Mouse (Mus musculus): ENCODE data around the gene E2f6. TPM values are rescaled to one million over a fixed set of nuclear protein-coding genes. Genes with fewer than 3 reads are reported as not detected.
A peak's percentile ranks its signal among the peaks of the same experiment; 100 is the strongest.

The E2f6 gene
- polyA plus RNA-seq, 1 experiment from 2014 or later: 59.8 TPM

DNA sequence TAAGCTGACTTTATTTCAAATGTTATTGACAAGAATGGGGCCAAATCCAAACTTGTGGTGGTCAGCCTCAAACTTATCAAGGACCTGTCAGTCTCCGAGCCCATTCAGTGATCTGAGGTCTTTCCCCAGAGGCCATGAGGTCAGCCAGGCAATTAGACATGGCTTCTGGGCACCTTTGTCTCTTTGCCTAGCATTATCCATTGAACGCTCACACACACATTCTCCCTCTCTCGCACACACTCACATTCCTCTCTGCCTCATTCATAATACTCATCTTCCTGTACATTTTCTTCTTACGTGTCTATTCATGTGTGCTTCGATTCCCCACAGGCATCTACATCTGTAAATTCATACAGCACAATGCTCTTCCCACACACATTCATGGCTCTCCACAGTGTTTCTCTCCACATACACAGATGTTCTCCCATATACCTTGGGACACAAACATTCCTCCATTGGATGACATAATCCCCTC lies 6.8 kb upstream of the E2f6 start:
- H3K27ac ChIP-seq: no peak overlapping the region
- no peak overlapping the region for H3K9ac ChIP-seq
- H3K36me3 ChIP-seq: no peaks in the 10 kb centered on the region
- no peak overlapping the region for H3K4me2 ChIP-seq (replicated peaks)
- peaks cover 41% of the 10 kb centered on the region for H3K27me3 ChIP-seq
- 47% methylated on average over 5 of the region's 5 CpGs for WGBS
- peaks cover 22% of the 10 kb centered on the region for H3K4me1 ChIP-seq
- H3K9me3 ChIP-seq: no peaks in the 10 kb centered on the region
- no peak overlapping the region for H3K4me3 ChIP-seq
- ATAC-seq (ENCODE audit: low FRiP score, low read depth): no peak

- Histone ChIP-seq H3K4me3 (no peak overlapping the region), H3K27ac (no peak overlapping the region), H3K9me3 (no peaks in the 10 kb centered on the region), H3K27me3 (peaks cover 52% of the 10 kb centered on the region), H3K9ac (no peak overlapping the region), H3K4me1 (peaks cover 7% of the 10 kb centered on the region; the same call in 1 of the 2 replicates), H3K4me2 (replicated peaks) (no peak overlapping the region), H3K36me3 (no peaks in the 10 kb centered on the region)
- WGBS: 4% methylated on average over 5 of the region's 5 CpGs
- peak; percentile 30; the same call in 1 of the 2 replicates for ATAC-seq (ENCODE audit: low FRiP score, low read depth)
These were observed 5.3 kb upstream of the E2f6 start for GRCm38 (mm10) chr12:16805511-16805910.

GRCm38 (mm10) chr12:16808045-16808444 lies 2.7 kb upstream of the E2f6 start:
- no peak overlapping the region for H3K4me3 ChIP-seq
- H3K4me1 ChIP-seq: peaks cover 17% of the 10 kb centered on the region
- ATAC-seq (ENCODE audit: low FRiP score, low read depth): 0 out of 2 replicates have a peak, but pooled peaks have one; percentile 45
- no peaks in the 10 kb centered on the region for H3K36me3 ChIP-seq
- 30% methylated on average over 3 of the region's 3 CpGs for WGBS
- peaks cover 40% of the 10 kb centered on the region for H3K27me3 ChIP-seq
- H3K4me2 ChIP-seq (replicated peaks): no peak overlapping the region
- no peaks in the 10 kb centered on the region for H3K9me3 ChIP-seq
- H3K9ac ChIP-seq: no peak overlapping the region
- no peak overlapping the region for H3K27ac ChIP-seq

DNA sequence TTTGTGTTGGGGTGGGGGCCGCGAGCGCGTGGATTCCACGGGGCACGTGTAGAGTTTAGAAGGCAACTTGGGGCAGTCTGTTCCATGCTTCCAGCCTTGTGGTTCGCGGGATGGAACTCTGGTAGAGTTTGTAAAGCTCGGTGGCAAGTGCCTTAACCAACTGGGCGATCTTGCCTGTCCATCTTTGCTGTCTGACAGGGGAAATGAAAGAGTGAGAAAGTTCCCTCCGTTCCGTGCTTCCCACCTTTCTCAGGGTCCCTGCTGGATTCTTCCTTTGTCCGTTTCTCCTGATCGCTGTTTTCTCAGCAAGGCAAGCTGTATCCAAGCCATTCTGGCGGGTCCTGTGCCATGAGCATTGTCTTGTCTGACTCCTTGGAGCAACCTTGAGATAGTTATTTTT lies 714 bp downstream of the E2f6 start:
- Histone ChIP-seq H3K4me3 (peak overlapping the region; percentile 80), H3K36me3 (peaks cover 24% of the 10 kb centered on the region), H3K9ac (peak overlapping the region; percentile 90), H3K4me1 (peaks cover 19% of the 10 kb centered on the region), H3K27ac (peak overlapping the region; percentile 28; the same call in 1 of the 2 replicates), H3K4me2 (replicated peaks) (peak overlapping the region; percentile 83), H3K27me3 (peaks cover 27% of the 10 kb centered on the region), H3K9me3 (no peaks in the 10 kb centered on the region)
- ATAC-seq (ENCODE audit: low FRiP score, low read depth): peak; percentile 1; the same call in 1 of the 2 replicates
- 4% methylated on average over 15 of the region's 15 CpGs for WGBS

DNA sequence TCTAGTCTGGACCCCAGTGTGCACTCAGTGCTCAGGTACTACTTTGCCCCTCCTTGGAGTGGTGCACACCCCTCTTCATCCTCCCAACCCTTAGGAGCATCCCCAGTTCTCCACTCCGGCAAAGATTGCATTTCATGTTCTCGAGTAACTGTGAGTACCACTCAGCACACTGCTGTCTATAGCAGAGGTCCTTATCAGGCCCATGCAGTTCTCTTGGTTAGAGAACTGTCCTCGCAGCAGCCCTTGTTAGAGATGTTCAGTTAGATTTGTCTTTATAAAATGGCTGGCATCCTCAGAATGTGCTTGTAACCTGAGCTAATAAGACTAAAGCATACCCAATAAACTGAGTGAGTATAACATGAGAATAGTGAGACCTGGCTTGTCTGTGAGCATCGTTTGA lies 6.4 kb downstream of the E2f6 start:
- H3K27me3 ChIP-seq: no peaks in the 10 kb centered on the region
- H3K9me3 ChIP-seq: no peaks in the 10 kb centered on the region
- H3K27ac ChIP-seq: no peak overlapping the region
- 81% methylated on average over 4 of the region's 4 CpGs for WGBS
- H3K4me2 ChIP-seq (replicated peaks): no peak overlapping the region
- no peak for ATAC-seq (ENCODE audit: low FRiP score, low read depth)
- H3K4me1 ChIP-seq: peaks cover 11% of the 10 kb centered on the region
- no peak overlapping the region for H3K9ac ChIP-seq
- no peak overlapping the region for H3K4me3 ChIP-seq
- H3K36me3 ChIP-seq: peaks cover 77% of the 10 kb centered on the region

GRCm38 (mm10) chr12:16818513-16818912 lies 7.8 kb downstream of the E2f6 start:
- WGBS: 35% methylated on average over 11 of the region's 11 CpGs
- no peaks in the 10 kb centered on the region for H3K4me1 ChIP-seq
- H3K27me3 ChIP-seq: no peaks in the 10 kb centered on the region
- peaks cover 91% of the 10 kb centered on the region for H3K36me3 ChIP-seq
- H3K9me3 ChIP-seq: no peaks in the 10 kb centered on the region
- no peak overlapping the region for H3K27ac ChIP-seq
- H3K4me3 ChIP-seq: no peak overlapping the region
- H3K9ac ChIP-seq: no peak overlapping the region
- H3K4me2 ChIP-seq (replicated peaks): no peak overlapping the region
- ATAC-seq (ENCODE audit: low FRiP score, low read depth): no peak

GRCm38 (mm10) chr12:16820761-16821160 lies 10.0 kb downstream of the E2f6 start:
- Histone ChIP-seq H3K4me3 (no peak overlapping the region), H3K27me3 (no peaks in the 10 kb centered on the region), H3K4me1 (no peaks in the 10 kb centered on the region), H3K9me3 (no peaks in the 10 kb centered on the region), H3K9ac (no peak overlapping the region), H3K27ac (no peak overlapping the region), H3K36me3 (peaks cover 94% of the 10 kb centered on the region), H3K4me2 (replicated peaks) (no peak overlapping the region)
- WGBS: 92% methylated on average over 7 of the region's 7 CpGs
- ATAC-seq (ENCODE audit: low FRiP score, low read depth): no peak

- no peak overlapping the region for H3K4me2 ChIP-seq (replicated peaks)
- H3K27me3 ChIP-seq: no peaks in the 10 kb centered on the region
- 94% methylated on average over 10 of the region's 10 CpGs for WGBS
- no peak overlapping the region for H3K4me3 ChIP-seq
- H3K36me3 ChIP-seq: peaks cover 92% of the 10 kb centered on the region
- no peak overlapping the region for H3K27ac ChIP-seq
- no peak for ATAC-seq (ENCODE audit: low FRiP score, low read depth)
- H3K4me1 ChIP-seq: no peaks in the 10 kb centered on the region
- H3K9ac ChIP-seq: no peak overlapping the region
- H3K9me3 ChIP-seq: no peaks in the 10 kb centered on the region
These were observed 11.5 kb downstream of the E2f6 start for GRCm38 (mm10) chr12:16822181-16822734.

GRCm38 (mm10) chr12:16823701-16824100 lies 12.9 kb downstream of the E2f6 start:
- ATAC-seq (ENCODE audit: low FRiP score, low read depth): no peak
- H3K9ac ChIP-seq: no peak overlapping the region
- peaks cover 95% of the 10 kb centered on the region for H3K36me3 ChIP-seq
- no peak overlapping the region for H3K4me2 ChIP-seq (replicated peaks)
- no peaks in the 10 kb centered on the region for H3K9me3 ChIP-seq
- H3K27me3 ChIP-seq: no peaks in the 10 kb centered on the region
- H3K4me3 ChIP-seq: no peak overlapping the region
- H3K4me1 ChIP-seq: no peaks in the 10 kb centered on the region
- no peak overlapping the region for H3K27ac ChIP-seq
- 91% methylated on average over 1 of the region's 1 CpGs for WGBS

- no peak overlapping the region for H3K27ac ChIP-seq
- no peak overlapping the region for H3K4me2 ChIP-seq (replicated peaks)
- no peak overlapping the region for H3K4me3 ChIP-seq
- H3K9me3 ChIP-seq: no peaks in the 10 kb centered on the region
- H3K9ac ChIP-seq: no peak overlapping the region
- no peaks in the 10 kb centered on the region for H3K4me1 ChIP-seq
- peaks cover 60% of the 10 kb centered on the region for H3K36me3 ChIP-seq
- 76% methylated on average over 6 of the region's 6 CpGs for WGBS
- no peaks in the 10 kb centered on the region for H3K27me3 ChIP-seq
- no peak for ATAC-seq (ENCODE audit: low FRiP score, low read depth)
These were observed 17.7 kb downstream of the E2f6 start for GRCm38 (mm10) chr12:16828505-16828904.

GRCm38 (mm10) chr12:16829785-16830184 lies 19.0 kb downstream of the E2f6 start:
- H3K27me3 ChIP-seq: no peaks in the 10 kb centered on the region

GRCm38 (mm10) chr12:16831071-16831470 lies 20.3 kb downstream of the E2f6 start:
- Histone ChIP-seq H3K36me3 (peaks cover 35% of the 10 kb centered on the region), H3K27ac (no peak overlapping the region), H3K27me3 (no peaks in the 10 kb centered on the region), H3K4me2 (replicated peaks) (no peak overlapping the region), H3K9me3 (no peaks in the 10 kb centered on the region), H3K4me1 (no peaks in the 10 kb centered on the region), H3K4me3 (no peak overlapping the region), H3K9ac (no peak overlapping the region)
- ATAC-seq (ENCODE audit: low FRiP score, low read depth): no peak
- WGBS: 79% methylated on average over 4 of the region's 4 CpGs

More at GRCm38 (mm10) chr12:16829785-16830184, 19.0 kb downstream of the E2f6 start:
- H3K4me2 ChIP-seq (replicated peaks): no peak overlapping the region
- H3K9me3 ChIP-seq: no peaks in the 10 kb centered on the region
- no peak overlapping the region for H3K27ac ChIP-seq
- 83% methylated on average over 2 of the region's 2 CpGs for WGBS
- ATAC-seq (ENCODE audit: low FRiP score, low read depth): no peak
- H3K4me1 ChIP-seq: no peaks in the 10 kb centered on the region
- H3K36me3 ChIP-seq: peaks cover 48% of the 10 kb centered on the region
- no peak overlapping the region for H3K9ac ChIP-seq
- no peak overlapping the region for H3K4me3 ChIP-seq

DNA sequence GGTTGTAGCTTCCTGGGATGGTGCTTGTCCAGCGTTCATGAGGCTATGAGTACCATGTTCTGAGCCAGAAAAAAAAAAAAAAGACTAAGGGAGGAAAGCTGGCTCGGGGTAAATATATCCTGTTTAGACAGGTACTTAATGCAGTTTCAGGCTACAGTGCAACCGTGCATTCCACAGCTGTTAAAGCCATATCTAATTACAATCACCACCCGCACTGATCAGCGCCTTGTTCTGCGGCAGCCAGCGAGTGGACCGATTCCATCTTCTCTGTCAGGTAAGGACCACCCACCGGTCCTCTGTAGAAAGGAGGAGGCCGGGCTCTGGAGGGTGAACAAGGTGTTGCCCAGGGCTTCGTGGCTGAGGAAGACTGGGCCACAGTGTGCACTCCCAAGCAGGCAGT lies 23.9 kb downstream of the E2f6 start:
- Histone ChIP-seq H3K36me3 (0 out of 2 replicates have a peak, but pooled peaks cover 3% of the 10 kb centered on the region), H3K27ac (no peak overlapping the region), H3K4me3 (no peak overlapping the region), H3K9me3 (peaks cover 5% of the 10 kb centered on the region; the same call in 1 of the 2 replicates), H3K9ac (no peak overlapping the region), H3K27me3 (no peaks in the 10 kb centered on the region), H3K4me1 (no peaks in the 10 kb centered on the region), H3K4me2 (replicated peaks) (no peak overlapping the region)
- no peak for ATAC-seq (ENCODE audit: low FRiP score, low read depth)
- 57% methylated on average over 11 of the region's 11 CpGs for WGBS
